Mouse (Mus musculus): Measurements from ENCODE around the gene Shc2. TPM values are rescaled to one million over a fixed set of nuclear protein-coding genes. Genes with fewer than 3 reads are reported as not detected.

Gene Shc2
- polyA plus RNA-seq, 1 experiment from 2014 or later = 16.0 TPM

- no peak for ATAC-seq
Observed at GRCm38 (mm10) chr10:79587061-79587751, 50.5 kb downstream of the Shc2 start, which contains the start of gene Theg. Gene Theg (minus strand): TSS chr10:79587331.

GRCm38 (mm10) chr10:79586243-79586642 is 51.5 kb downstream of the Shc2 start:
- no peaks in the 10 kb centered on the region for H3K9me3 ChIP-seq (ENCODE audit: control insufficient read depth, low read length)
- no peak overlapping the region for H3K9ac ChIP-seq (replicated peaks; ENCODE audit: low read depth, low read length)
- H3K27me3 ChIP-seq (replicated peaks; ENCODE audit: control insufficient read depth, insufficient read depth, low read length) = no peaks in the 10 kb centered on the region
- ATAC-seq = no peak
- H3K4me3 ChIP-seq (replicated peaks; ENCODE audit: low read length) = no peak overlapping the region
- no peak overlapping the region for H3K27ac ChIP-seq (ENCODE audit: low read length)
- no peak overlapping the region for H3K4me2 ChIP-seq (ENCODE audit: low read length)
- WGBS = 85% methylated on average over 8 of the region's 8 CpGs
- H3K36me3 ChIP-seq (ENCODE audit: control insufficient read depth, insufficient read depth) = no peaks in the 10 kb centered on the region
- no peaks in the 10 kb centered on the region for H3K4me1 ChIP-seq (replicated peaks; ENCODE audit: control insufficient read depth, insufficient read depth, low read length)

More at GRCm38 (mm10) chr10:79587061-79587751, 50.5 kb downstream of the Shc2 start, which contains the start of gene Theg:
- 81% methylated on average over 5 of the region's 5 CpGs for WGBS
- no peaks in the 10 kb centered on the region for H3K27me3 ChIP-seq (replicated peaks; ENCODE audit: control insufficient read depth, insufficient read depth, low read length)
- H3K4me1 ChIP-seq (replicated peaks; ENCODE audit: control insufficient read depth, insufficient read depth, low read length) = no peaks in the 10 kb centered on the region
- no peaks in the 10 kb centered on the region for H3K9me3 ChIP-seq (ENCODE audit: control insufficient read depth, low read length)
- no peak within 1 kb of the TSS for H3K27ac ChIP-seq (ENCODE audit: low read length)
- H3K9ac ChIP-seq (replicated peaks; ENCODE audit: low read depth, low read length) = no peak within 1 kb of the TSS
- H3K4me2 ChIP-seq (ENCODE audit: low read length) = no peak within 1 kb of the TSS
- H3K4me3 ChIP-seq (replicated peaks; ENCODE audit: low read length) = no peak within 1 kb of the TSS
- no peaks in the 10 kb centered on the region for H3K36me3 ChIP-seq (ENCODE audit: control insufficient read depth, insufficient read depth)

- Histone ChIP-seq H3K36me3 (ENCODE audit: control insufficient read depth, insufficient read depth) (no peaks in the 10 kb centered on the region), H3K4me2 (ENCODE audit: low read length) (no peak overlapping the region), H3K9ac (replicated peaks; ENCODE audit: low read depth, low read length) (no peak overlapping the region), H3K4me3 (replicated peaks; ENCODE audit: low read length) (no peak overlapping the region), H3K9me3 (ENCODE audit: control insufficient read depth, low read length) (no peaks in the 10 kb centered on the region), H3K27ac (ENCODE audit: low read length) (no peak overlapping the region), H3K4me1 (replicated peaks; ENCODE audit: control insufficient read depth, insufficient read depth, low read length) (no peaks in the 10 kb centered on the region), H3K27me3 (replicated peaks; ENCODE audit: control insufficient read depth, insufficient read depth, low read length) (no peaks in the 10 kb centered on the region)
- no peak for ATAC-seq
- WGBS = 95% methylated on average over 5 of the region's 5 CpGs
Observed at GRCm38 (mm10) chr10:79585723-79586122, 52.0 kb downstream of the Shc2 start.

GRCm38 (mm10) chr10:79585136-79585535 is 52.6 kb downstream of the Shc2 start:
- H3K27me3 ChIP-seq (replicated peaks; ENCODE audit: control insufficient read depth, insufficient read depth, low read length) = no peaks in the 10 kb centered on the region
- H3K27ac ChIP-seq (ENCODE audit: low read length) = no peak overlapping the region
- no peak overlapping the region for H3K9ac ChIP-seq (replicated peaks; ENCODE audit: low read depth, low read length)
- H3K4me2 ChIP-seq (ENCODE audit: low read length) = no peak overlapping the region
- H3K4me1 ChIP-seq (replicated peaks; ENCODE audit: control insufficient read depth, insufficient read depth, low read length) = no peaks in the 10 kb centered on the region
- 90% methylated on average over 6 of the region's 6 CpGs for WGBS
- no peaks in the 10 kb centered on the region for H3K9me3 ChIP-seq (ENCODE audit: control insufficient read depth, low read length)
- no peaks in the 10 kb centered on the region for H3K36me3 ChIP-seq (ENCODE audit: control insufficient read depth, insufficient read depth)
- ATAC-seq = no peak
- H3K4me3 ChIP-seq (replicated peaks; ENCODE audit: low read length) = no peak overlapping the region

DNA sequence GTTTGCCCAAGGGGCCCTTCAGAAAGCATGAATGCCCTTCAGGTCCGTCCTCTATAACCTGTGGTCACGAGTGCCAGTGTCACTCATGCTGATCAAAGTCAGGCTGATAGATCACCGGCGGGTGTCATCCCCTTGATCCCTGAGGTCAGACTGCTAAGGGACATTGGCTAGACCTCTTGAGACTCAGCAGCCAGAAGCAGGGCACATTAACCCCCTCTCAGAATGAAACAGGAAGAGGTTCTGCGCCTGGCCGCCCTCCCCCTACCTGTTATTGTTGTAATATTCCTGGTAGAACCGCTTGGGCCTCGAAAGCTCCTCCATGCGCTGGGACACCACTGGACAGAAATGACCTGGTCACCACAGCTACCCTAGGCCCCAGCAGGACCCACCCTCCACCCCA is 53.3 kb downstream of the Shc2 start:
- 81% methylated on average over 9 of the region's 9 CpGs for WGBS

DNA sequence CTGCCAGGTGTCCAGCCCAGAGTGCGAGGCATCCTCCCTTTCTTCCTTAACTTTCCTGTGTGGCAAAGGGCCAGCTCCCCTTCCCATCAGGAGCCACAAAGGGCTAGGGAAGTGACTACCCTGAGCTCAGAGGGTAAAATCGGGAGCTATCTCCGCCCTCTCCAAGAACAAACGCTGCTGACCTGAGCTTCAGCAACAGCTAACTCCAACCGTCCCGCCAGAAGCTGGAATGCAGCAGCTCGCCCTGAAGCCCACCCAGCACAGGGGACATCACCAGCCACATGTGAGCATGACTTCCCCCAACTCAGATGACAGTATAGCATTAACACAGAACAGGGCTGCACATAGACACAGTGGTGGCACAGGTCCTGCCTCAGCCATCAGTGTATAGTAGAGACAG is 53.7 kb downstream of the Shc2 start:
- no peak overlapping the region for H3K4me3 ChIP-seq (replicated peaks; ENCODE audit: low read length)
- H3K4me1 ChIP-seq (replicated peaks; ENCODE audit: control insufficient read depth, insufficient read depth, low read length) = no peaks in the 10 kb centered on the region
- H3K27me3 ChIP-seq (replicated peaks; ENCODE audit: control insufficient read depth, insufficient read depth, low read length) = no peaks in the 10 kb centered on the region
- 71% methylated on average over 7 of the region's 7 CpGs for WGBS
- no peak for ATAC-seq
- no peaks in the 10 kb centered on the region for H3K36me3 ChIP-seq (ENCODE audit: control insufficient read depth, insufficient read depth)
- no peak overlapping the region for H3K9ac ChIP-seq (replicated peaks; ENCODE audit: low read depth, low read length)
- H3K4me2 ChIP-seq (ENCODE audit: low read length) = no peak overlapping the region
- no peaks in the 10 kb centered on the region for H3K9me3 ChIP-seq (ENCODE audit: control insufficient read depth, low read length)
- H3K27ac ChIP-seq (ENCODE audit: low read length) = no peak overlapping the region

More for the DNA sequence above, 53.3 kb downstream of the Shc2 start:
- Histone ChIP-seq H3K27me3 (replicated peaks; ENCODE audit: control insufficient read depth, insufficient read depth, low read length) (no peaks in the 10 kb centered on the region), H3K9ac (replicated peaks; ENCODE audit: low read depth, low read length) (no peak overlapping the region), H3K4me1 (replicated peaks; ENCODE audit: control insufficient read depth, insufficient read depth, low read length) (no peaks in the 10 kb centered on the region), H3K9me3 (ENCODE audit: control insufficient read depth, low read length) (no peaks in the 10 kb centered on the region), H3K36me3 (ENCODE audit: control insufficient read depth, insufficient read depth) (no peaks in the 10 kb centered on the region), H3K4me2 (ENCODE audit: low read length) (no peak overlapping the region), H3K4me3 (replicated peaks; ENCODE audit: low read length) (no peak overlapping the region), H3K27ac (ENCODE audit: low read length) (no peak overlapping the region)
- ATAC-seq = no peak

GRCm38 (mm10) chr10:79581501-79581900 is 56.2 kb downstream of the Shc2 start:
- WGBS = 94% methylated on average over 8 of the region's 8 CpGs
- Histone ChIP-seq H3K4me1 (replicated peaks; ENCODE audit: control insufficient read depth, insufficient read depth, low read length) (no peaks in the 10 kb centered on the region), H3K4me2 (ENCODE audit: low read length) (no peak overlapping the region), H3K9me3 (ENCODE audit: control insufficient read depth, low read length) (0 out of 2 replicates have a peak, but pooled peaks cover 3% of the 10 kb centered on the region), H3K9ac (replicated peaks; ENCODE audit: low read depth, low read length) (no peak overlapping the region), H3K27ac (ENCODE audit: low read length) (no peak overlapping the region), H3K36me3 (ENCODE audit: control insufficient read depth, insufficient read depth) (no peaks in the 10 kb centered on the region), H3K4me3 (replicated peaks; ENCODE audit: low read length) (no peak overlapping the region), H3K27me3 (replicated peaks; ENCODE audit: control insufficient read depth, insufficient read depth, low read length) (no peaks in the 10 kb centered on the region)
- ATAC-seq = no peak

DNA sequence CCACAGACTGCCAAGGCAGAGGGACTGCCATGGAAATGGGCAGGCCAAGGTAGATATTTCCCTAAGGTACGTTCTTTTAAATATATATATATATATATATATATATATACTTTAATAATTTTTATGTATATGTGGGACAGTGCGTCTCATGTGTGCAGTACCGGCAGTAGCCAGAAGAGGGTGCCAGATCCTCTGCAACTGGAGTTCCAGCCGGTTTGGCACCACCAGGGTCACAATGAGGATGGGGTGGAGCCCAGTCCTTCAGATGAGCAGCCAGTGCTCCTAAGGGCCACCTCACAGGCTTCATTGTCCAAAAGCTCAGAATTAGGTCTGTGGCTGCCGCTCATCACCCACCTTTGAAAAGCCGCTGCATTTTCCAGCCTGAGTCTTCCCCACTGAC is 56.9 kb downstream of the Shc2 start:
- no peak overlapping the region for H3K4me2 ChIP-seq (ENCODE audit: low read length)
- 0 out of 2 replicates have a peak, but pooled peaks cover 3% of the 10 kb centered on the region for H3K9me3 ChIP-seq (ENCODE audit: control insufficient read depth, low read length)
- no peak for ATAC-seq
- H3K4me1 ChIP-seq (replicated peaks; ENCODE audit: control insufficient read depth, insufficient read depth, low read length) = no peaks in the 10 kb centered on the region
- no peaks in the 10 kb centered on the region for H3K27me3 ChIP-seq (replicated peaks; ENCODE audit: control insufficient read depth, insufficient read depth, low read length)
- no peaks in the 10 kb centered on the region for H3K36me3 ChIP-seq (ENCODE audit: control insufficient read depth, insufficient read depth)
- no peak overlapping the region for H3K27ac ChIP-seq (ENCODE audit: low read length)
- no peak overlapping the region for H3K4me3 ChIP-seq (replicated peaks; ENCODE audit: low read length)
- no peak overlapping the region for H3K9ac ChIP-seq (replicated peaks; ENCODE audit: low read depth, low read length)
- WGBS = 45% methylated on average over 6 of the region's 6 CpGs

- H3K4me1 ChIP-seq (replicated peaks; ENCODE audit: control insufficient read depth, insufficient read depth, low read length) = no peaks in the 10 kb centered on the region
- 75% methylated on average over 7 of the region's 7 CpGs for WGBS
Observed at GRCm38 (mm10) chr10:79580356-79580755, 57.4 kb downstream of the Shc2 start.

More at GRCm38 (mm10) chr10:79580356-79580755, 57.4 kb downstream of the Shc2 start:
- H3K4me3 ChIP-seq (replicated peaks; ENCODE audit: low read length) = no peak overlapping the region
- H3K36me3 ChIP-seq (ENCODE audit: control insufficient read depth, insufficient read depth) = no peaks in the 10 kb centered on the region
- 0 out of 2 replicates have a peak, but pooled peaks cover 3% of the 10 kb centered on the region for H3K9me3 ChIP-seq (ENCODE audit: control insufficient read depth, low read length)
- H3K27ac ChIP-seq (ENCODE audit: low read length) = no peak overlapping the region
- no peak overlapping the region for H3K9ac ChIP-seq (replicated peaks; ENCODE audit: low read depth, low read length)
- H3K27me3 ChIP-seq (replicated peaks; ENCODE audit: control insufficient read depth, insufficient read depth, low read length) = no peaks in the 10 kb centered on the region
- H3K4me2 ChIP-seq (ENCODE audit: low read length) = no peak overlapping the region
- ATAC-seq = no peak

Measured in forebrain, embryonic 16.5 days (tissue).